Mouse (Mus musculus) heart, embryonic 10.5 days (tissue): Measurements from ENCODE around the gene D430042O09Rik. TPM values are rescaled to one million over a fixed set of nuclear protein-coding genes. Genes with fewer than 3 reads are reported as not detected.
A peak's percentile ranks its signal among the peaks of the same experiment; 100 is the strongest.

Experiments used
- DNase-seq: peaks from one replicate; pipeline ENCODE4 v3.0.0-alpha.2; 2017; ENCODE audit warnings: low spot score
- H3K27ac ChIP-seq: fragments of 300-500 bp; sonication (generic); 2 replicates; pipeline ENCODE4 v1.5.1; 2016; ENCODE audit warnings: mild to moderate bottlenecking
- H3K27me3 ChIP-seq: fragments of 300-500 bp; sonication (generic); 2 replicates; pipeline ENCODE4 v1.6.1; 2016; ENCODE audit warnings: mild to moderate bottlenecking; ENCODE audit not compliant: poor library complexity, insufficient read depth, severe bottlenecking
- H3K36me3 ChIP-seq: fragments of 300-500 bp; sonication (generic); 2 replicates; pipeline ENCODE4 v1.6.1; 2016; ENCODE audit warnings: mild to moderate bottlenecking, moderate library complexity
- H3K4me1 ChIP-seq: fragments of 300-500 bp; sonication (generic); 2 replicates; pipeline ENCODE4 v1.6.1; 2016; ENCODE audit warnings: mild to moderate bottlenecking
- H3K4me3 ChIP-seq: fragments of 300-500 bp; sonication (generic); 2 replicates; pipeline ENCODE4 v1.5.1; 2016; ENCODE audit warnings: mild to moderate bottlenecking, moderate library complexity
- H3K9me3 ChIP-seq: fragments of 300-500 bp; sonication (generic); 2 replicates; pipeline ENCODE4 v1.6.1; 2016; ENCODE audit warnings: mild to moderate bottlenecking, moderate library complexity
- WGBS: fragments of 180-500 bp; shearing (Covaris S2); methylation state at CpG from one replicate; pipeline ENCODE4 v1.1.7; 2016; 5-methylcytosine and 5-hydroxymethylcytosine counted together
- polyA plus RNA-seq: library from polyadenylated mRNA; unstranded; fragments of >200 nt; fragmentation: Nextera tagmentation; extraction: Ambion mirVana; gene quantifications from 2 replicates; pipeline ENCODE4 v1.2.1, GENCODE M21; 2016

The D430042O09Rik gene
- polyA plus RNA-seq, 1 experiment from 2014 or later, result 9.2 TPM

- Histone ChIP-seq H3K36me3 (peaks cover 7% of the 10 kb centered on the region; the same call in 1 of the 2 replicates), H3K4me3 (no peak overlapping the region), H3K27ac (peak overlapping the region; percentile 71), H3K27me3 (peaks cover 5% of the 10 kb centered on the region; the same call in 1 of the 2 replicates), H3K4me1 (peaks cover 58% of the 10 kb centered on the region), H3K9me3 (no peaks in the 10 kb centered on the region)
- 36% methylated on average over 12 of the region's 12 CpGs for WGBS
- DNase-seq, result no peak
These were observed 163.9 kb downstream of the D430042O09Rik start for GRCm38 (mm10) chr7:125871404-125872201.

- 74% methylated on average over 6 of the region's 6 CpGs for WGBS
- no peak overlapping the region for H3K4me3 ChIP-seq
- peaks cover 58% of the 10 kb centered on the region for H3K4me1 ChIP-seq
- no peaks in the 10 kb centered on the region for H3K9me3 ChIP-seq
- H3K27ac ChIP-seq, result peak overlapping the region; percentile 71
- H3K36me3 ChIP-seq, result peaks cover 7% of the 10 kb centered on the region; the same call in 1 of the 2 replicates
- peaks cover 5% of the 10 kb centered on the region; the same call in 1 of the 2 replicates for H3K27me3 ChIP-seq
- DNase-seq, result no peak
These were observed 164.5 kb downstream of the D430042O09Rik start for GRCm38 (mm10) chr7:125872202-125872580.

- H3K4me3 ChIP-seq, result no peak overlapping the region
- WGBS, result 74% methylated on average over 3 of the region's 3 CpGs
- H3K27me3 ChIP-seq, result peaks cover 5% of the 10 kb centered on the region; the same call in 1 of the 2 replicates
- no peak for DNase-seq
- H3K4me1 ChIP-seq, result peaks cover 59% of the 10 kb centered on the region
- peaks cover 7% of the 10 kb centered on the region; the same call in 1 of the 2 replicates for H3K36me3 ChIP-seq
- H3K9me3 ChIP-seq, result no peaks in the 10 kb centered on the region
- no peak overlapping the region for H3K27ac ChIP-seq
These were observed 165.2 kb downstream of the D430042O09Rik start for GRCm38 (mm10) chr7:125872874-125873273.

- H3K27ac ChIP-seq, result 0 out of 2 replicates have a peak overlapping the region, but pooled peaks have one; percentile 31
- H3K4me1 ChIP-seq, result peaks cover 68% of the 10 kb centered on the region
- DNase-seq, result no peak
- WGBS, result 87% methylated on average over 6 of the region's 6 CpGs
- no peaks in the 10 kb centered on the region for H3K9me3 ChIP-seq
- H3K27me3 ChIP-seq, result peaks cover 5% of the 10 kb centered on the region; the same call in 1 of the 2 replicates
- H3K36me3 ChIP-seq, result no peaks in the 10 kb centered on the region
- no peak overlapping the region for H3K4me3 ChIP-seq
These were observed 166.3 kb downstream of the D430042O09Rik start for GRCm38 (mm10) chr7:125873971-125874495.

GRCm38 (mm10) chr7:125878040-125878439 is 170.4 kb downstream of the D430042O09Rik start:
- peaks cover 45% of the 10 kb centered on the region for H3K4me1 ChIP-seq
- no peak for DNase-seq
- H3K27ac ChIP-seq, result 0 out of 2 replicates have a peak overlapping the region, but pooled peaks have one; percentile 52
- H3K9me3 ChIP-seq, result no peaks in the 10 kb centered on the region
- no peak overlapping the region for H3K4me3 ChIP-seq
- no peaks in the 10 kb centered on the region for H3K36me3 ChIP-seq
- peaks cover 5% of the 10 kb centered on the region; the same call in 1 of the 2 replicates for H3K27me3 ChIP-seq
- WGBS, result 48% methylated on average over 4 of the region's 4 CpGs

- WGBS, result 79% methylated on average over 2 of the region's 2 CpGs
- H3K9me3 ChIP-seq, result no peaks in the 10 kb centered on the region
- peaks cover 43% of the 10 kb centered on the region for H3K4me1 ChIP-seq
- no peak for DNase-seq
- no peaks in the 10 kb centered on the region for H3K27me3 ChIP-seq
- H3K36me3 ChIP-seq, result no peaks in the 10 kb centered on the region
- 0 out of 2 replicates have a peak overlapping the region, but pooled peaks have one; percentile 8 for H3K27ac ChIP-seq
- H3K4me3 ChIP-seq, result no peak overlapping the region
These were observed 175.5 kb downstream of the D430042O09Rik start for GRCm38 (mm10) chr7:125883232-125883631.

GRCm38 (mm10) chr7:125886116-125886680 is 178.5 kb downstream of the D430042O09Rik start:
- H3K9me3 ChIP-seq, result no peaks in the 10 kb centered on the region
- H3K4me1 ChIP-seq, result peaks cover 42% of the 10 kb centered on the region
- no peaks in the 10 kb centered on the region for H3K36me3 ChIP-seq
- no peak overlapping the region for H3K27ac ChIP-seq
- DNase-seq, result no peak
- WGBS, result 61% methylated on average over 4 of the region's 4 CpGs
- no peaks in the 10 kb centered on the region for H3K27me3 ChIP-seq
- no peak overlapping the region for H3K4me3 ChIP-seq

GRCm38 (mm10) chr7:125887124-125887523 is 179.4 kb downstream of the D430042O09Rik start:
- no peak overlapping the region for H3K4me3 ChIP-seq
- DNase-seq, result no peak
- peaks cover 38% of the 10 kb centered on the region for H3K4me1 ChIP-seq
- H3K27me3 ChIP-seq, result no peaks in the 10 kb centered on the region
- 75% methylated on average over 4 of the region's 4 CpGs for WGBS
- 0 out of 2 replicates have a peak overlapping the region, but pooled peaks have one; percentile 16 for H3K27ac ChIP-seq
- no peaks in the 10 kb centered on the region for H3K36me3 ChIP-seq
- no peaks in the 10 kb centered on the region for H3K9me3 ChIP-seq

GRCm38 (mm10) chr7:125887761-125888160 is 180.1 kb downstream of the D430042O09Rik start:
- no peak overlapping the region for H3K27ac ChIP-seq
- H3K4me3 ChIP-seq, result no peak overlapping the region
- no peaks in the 10 kb centered on the region for H3K36me3 ChIP-seq
- H3K27me3 ChIP-seq, result no peaks in the 10 kb centered on the region
- 87% methylated on average over 5 of the region's 5 CpGs for WGBS
- H3K9me3 ChIP-seq, result no peaks in the 10 kb centered on the region
- DNase-seq, result no peak
- H3K4me1 ChIP-seq, result peaks cover 36% of the 10 kb centered on the region

GRCm38 (mm10) chr7:125888373-125888772 is 180.7 kb downstream of the D430042O09Rik start:
- Histone ChIP-seq H3K4me1 (peaks cover 35% of the 10 kb centered on the region), H3K9me3 (no peaks in the 10 kb centered on the region), H3K4me3 (no peak overlapping the region), H3K27me3 (no peaks in the 10 kb centered on the region), H3K36me3 (no peaks in the 10 kb centered on the region), H3K27ac (no peak overlapping the region)
- 69% methylated on average over 12 of the region's 12 CpGs for WGBS
- DNase-seq, result no peak

- no peak overlapping the region for H3K4me3 ChIP-seq
- DNase-seq, result no peak
- WGBS, result 89% methylated on average over 5 of the region's 5 CpGs
These were observed 185.9 kb downstream of the D430042O09Rik start for GRCm38 (mm10) chr7:125893621-125894020.

GRCm38 (mm10) chr7:125897059-125897458 is 189.4 kb downstream of the D430042O09Rik start:
- no peak for DNase-seq
- Histone ChIP-seq H3K27ac (peak overlapping the region; percentile 19; the same call in 1 of the 2 replicates), H3K27me3 (no peaks in the 10 kb centered on the region), H3K9me3 (no peaks in the 10 kb centered on the region), H3K4me1 (peaks cover 26% of the 10 kb centered on the region), H3K4me3 (no peak overlapping the region), H3K36me3 (no peaks in the 10 kb centered on the region)
- WGBS, result 79% methylated on average over 4 of the region's 4 CpGs

More at GRCm38 (mm10) chr7:125893621-125894020, 185.9 kb downstream of the D430042O09Rik start:
- H3K36me3 ChIP-seq, result no peaks in the 10 kb centered on the region
- no peaks in the 10 kb centered on the region for H3K27me3 ChIP-seq
- peaks cover 4% of the 10 kb centered on the region; the same call in 1 of the 2 replicates for H3K4me1 ChIP-seq
- H3K9me3 ChIP-seq, result no peaks in the 10 kb centered on the region
- no peak overlapping the region for H3K27ac ChIP-seq

GRCm38 (mm10) chr7:125899036-125899435 is 191.3 kb downstream of the D430042O09Rik start:
- H3K4me3 ChIP-seq, result no peak overlapping the region
- 0 out of 2 replicates have a peak overlapping the region, but pooled peaks have one; percentile 29 for H3K27ac ChIP-seq
- no peaks in the 10 kb centered on the region for H3K36me3 ChIP-seq
- DNase-seq, result no peak
- peaks cover 26% of the 10 kb centered on the region for H3K4me1 ChIP-seq
- H3K27me3 ChIP-seq, result no peaks in the 10 kb centered on the region
- 25% methylated on average over 7 of the region's 7 CpGs for WGBS
- H3K9me3 ChIP-seq, result no peaks in the 10 kb centered on the region
